Mouse (Mus musculus) MEL (cell line): Measurements from ENCODE around the gene Ppfibp1.

Experiments used
- BHLHE40 ChIP-seq: IDR thresholded peaks from 2 replicates; pipeline ENCODE4 v1.6.1; 2012; ENCODE audit warnings: low read depth, mild to moderate bottlenecking, inconsistent platforms, low read length, improper control_type of control experiment, borderline replicate concordance
- CTCF ChIP-seq, 3 experiments: IDR thresholded peaks in 2 of 3; conservative IDR thresholded peaks in 1 of 3; 2 replicates each; pipeline ENCODE4 v1.5.1; 2011 to 2012; ENCODE audit warnings: low read length in 3 of 3, low read depth in 2 of 3, mild to moderate bottlenecking in 2 of 3, improper control_type of control experiment in 1 of 3, inconsistent platforms in 1 of 3, mixed read lengths in 1 of 3, moderate library complexity in 1 of 3; ENCODE audit not compliant: control insufficient read depth in 1 of 3, insufficient read depth in 1 of 3, poor library complexity in 1 of 3, severe bottlenecking in 1 of 3
- EP300 ChIP-seq, 2 experiments: IDR thresholded peaks; 2 replicates each; pipeline ENCODE4 v1.6.1; 2011; ENCODE audit warnings: improper control_type of control experiment in 2 of 2, low read length in 2 of 2, low read depth in 1 of 2, mild to moderate bottlenecking in 1 of 2
- HCFC1 ChIP-seq: IDR thresholded peaks from 2 replicates; pipeline ENCODE4 v1.6.1; 2012; ENCODE audit warnings: low read depth, mild to moderate bottlenecking, inconsistent platforms, low read length, improper control_type of control experiment, moderate library complexity
- JUND ChIP-seq: IDR thresholded peaks from 2 replicates; pipeline ENCODE4 v1.6.1; 2011; ENCODE audit warnings: low read depth, mild to moderate bottlenecking, improper control_type of control experiment, low read length
- MXI1 ChIP-seq: IDR thresholded peaks from 2 replicates; pipeline ENCODE4 v1.6.1; 2011; ENCODE audit warnings: mild to moderate bottlenecking, low read depth, low read length, improper control_type of control experiment
- POLR2A ChIP-seq, 2 experiments: IDR thresholded peaks; 2 replicates each; pipeline ENCODE4 v1.6.1; 2011 to 2012; ENCODE audit warnings: low read length in 2 of 2, mild to moderate bottlenecking in 2 of 2, control low read depth in 1 of 2, improper control_type of control experiment in 1 of 2, low read depth in 1 of 2, moderate library complexity in 1 of 2; ENCODE audit not compliant: control insufficient read depth in 1 of 2, insufficient read depth in 1 of 2, poor library complexity in 1 of 2
- TAL1 ChIP-seq: IDR thresholded peaks from 2 replicates; pipeline ENCODE4 v1.6.1; 2012; ENCODE audit warnings: mild to moderate bottlenecking, inconsistent platforms, low read length, moderate library complexity, mixed read lengths
- USF1 ChIP-seq: IDR thresholded peaks from 2 replicates; pipeline ENCODE4 v1.6.1; 2014; ENCODE audit warnings: low read depth, mild to moderate bottlenecking, inconsistent platforms, low read length, improper control_type of control experiment, moderate library complexity

GRCm38 (mm10) chr6:147043633-147044032 lies 155.3 kb downstream of the Ppfibp1 start:
- TF ChIP-seq EP300 (IDR thresholded peaks at IDR 0.05; ENCODE audit: low read depth in 1 of 2, low read length in 2 of 2) (no peak), TAL1 (no peak), CTCF (IDR thresholded peaks at IDR 0.05 in 2 of 3, conservative IDR thresholded peaks at IDR 0.05 in 1 of 3; ENCODE audit: control insufficient read depth in 1 of 3, insufficient read depth in 1 of 3, low read depth in 2 of 3, low read length in 3 of 3, poor library complexity in 1 of 3, severe bottlenecking in 1 of 3) (no peak), USF1 (no peak), BHLHE40 (no peak), MXI1 (no peak), HCFC1 (no peak), JUND (0 out of 2 replicates have a peak, but pooled peaks have one; percentile 38), POLR2A (IDR thresholded peaks at IDR 0.05; ENCODE audit: control insufficient read depth in 1 of 2, insufficient read depth in 1 of 2, low read depth in 1 of 2, low read length in 2 of 2, poor library complexity in 1 of 2) (no peak)
